Mouse (Mus musculus) thymus, adult 2 months (tissue): ENCODE data around the gene Kcnk3.

ENCODE experiments used
- CTCF ChIP-seq: fragments of 200-500 bp; IDR thresholded peaks from 2 replicates; pipeline ENCODE4 v1.5.1; 2012; ENCODE audit warnings: mild to moderate bottlenecking, control low read depth, low read length, moderate library complexity, borderline replicate concordance; ENCODE audit not compliant: control insufficient read depth, poor library complexity, insufficient read depth; ENCODE audit errors: extremely low read depth
- POLR2A ChIP-seq: fragments of 200-500 bp; IDR thresholded peaks from 2 replicates; pipeline ENCODE4 v1.6.1; 2012; ENCODE audit warnings: mild to moderate bottlenecking, low read length, control low read depth, moderate library complexity; ENCODE audit not compliant: control insufficient read depth, poor library complexity, insufficient read depth; ENCODE audit errors: extremely low read depth

- no peak for TF ChIP-seq CTCF
- TF ChIP-seq POLR2A: no peak
These were observed 37.4 kb downstream of the Kcnk3 start for GRCm38 (mm10) chr5:30625379-30625778.
